Comparison of ENCODE assay signal across 8 mouse cellular contexts in genomic region chr6:124856916-124857839, GRCm38 (mm10). TPM values are rescaled to one million over a fixed set of nuclear protein-coding genes. Genes with fewer than 3 reads are reported as not detected.
DNase-seq lines count a peak whose midpoint lies in the region; ATAC-seq and TF ChIP-seq lines count a peak whose summit lies in the region.

Gene P3h3, minus strand, starts transcription at chr6:124857752.

- peak within 1 kb of the TSS; percentile 21 for H3ac ChIP-seq in C2C12 (ENCODE audit: control insufficient read depth, insufficient read length, low read depth)

- peak; percentile 57 for ATAC-seq in heart, embryonic 13.5 days (ENCODE audit: extremely low read depth, insufficient number of reproducible peaks, low FRiP score, low TSS enrichment)
- peak; percentile 73 for ATAC-seq in kidney, postnatal 0 days (replicated peaks; ENCODE audit: low FRiP score, low read depth)
- ATAC-seq in liver, embryonic 13.5 days (ENCODE audit: low read depth) = peak; percentile 53; the same call in 1 of the 2 replicates
- ATAC-seq in stomach, embryonic 14.5 days (ENCODE audit: insufficient number of reproducible peaks, insufficient read depth, low FRiP score, low read depth) = peak; percentile 83

- H3K79me3 ChIP-seq in C2C12 (ENCODE audit: low read depth) = no peaks in the 10 kb centered on the region

- DNase-seq in fibroblast of lung, adult 2 months (ENCODE audit: low read depth) = peak; percentile 68
- DNase-seq in kidney, postnatal 0 days (ENCODE audit: low spot score) = peak; percentile 91
- peak; percentile 45 for DNase-seq in liver, embryonic 13.5 days
- DNase-seq in natural killer cell, adult 2 months (ENCODE audit: low spot score in 2 of 2) = peak; percentile 55 to 76

- H3K79me2 ChIP-seq in C2C12 (ENCODE audit: control insufficient read depth, insufficient read depth) = no peaks in the 10 kb centered on the region

- H3K4me2 ChIP-seq in heart, embryonic 13.5 days = peak within 1 kb of the TSS; percentile 91
- H3K4me2 ChIP-seq in kidney, postnatal 0 days (ENCODE audit: low read length) = peak within 1 kb of the TSS; percentile 86
- peak within 1 kb of the TSS; percentile 73 for H3K4me2 ChIP-seq in liver, embryonic 13.5 days
- peak within 1 kb of the TSS; percentile 73 for H3K4me2 ChIP-seq in stomach, embryonic 14.5 days (replicated peaks; ENCODE audit: low read depth, low read length)

- WGBS in heart, embryonic 13.5 days = under 1% methylated on average over 73 of the region's 86 CpGs
- WGBS in kidney, postnatal 0 days = under 1% methylated on average over 76 of the region's 86 CpGs
- 1% methylated on average over 85 of the region's 86 CpGs for WGBS in liver, embryonic 13.5 days (ENCODE audit: insufficient replicate concordance)
- under 1% methylated on average over 86 of the region's 86 CpGs for WGBS in stomach, embryonic 14.5 days

- peaks cover 21% of the 10 kb centered on the region for H3K4me1 ChIP-seq in bone marrow macrophage, adult 2 months (ENCODE audit: control insufficient read depth, insufficient read depth, low read length)
- peaks cover 40% of the 10 kb centered on the region for H3K4me1 ChIP-seq in heart, embryonic 13.5 days
- peaks cover 4% of the 10 kb centered on the region; the same call in 1 of the 2 replicates for H3K4me1 ChIP-seq in kidney, postnatal 0 days (replicated peaks; ENCODE audit: insufficient read depth, low read length)
- peaks cover 8% of the 10 kb centered on the region for H3K4me1 ChIP-seq in liver, embryonic 13.5 days (replicated peaks)
- peaks cover 8% of the 10 kb centered on the region; the same call in 1 of the 2 replicates for H3K4me1 ChIP-seq in stomach, embryonic 14.5 days (ENCODE audit: control insufficient read depth, insufficient read depth, low read length)

- no peak within 1 kb of the TSS for H3K4me3 ChIP-seq in C2C12 (ENCODE audit: insufficient read depth, poor library complexity, severe bottlenecking)
- peak within 1 kb of the TSS; percentile 73 for H3K4me3 ChIP-seq in bone marrow macrophage, adult 2 months (ENCODE audit: insufficient read depth, low read length)
- peak within 1 kb of the TSS; percentile 82 for H3K4me3 ChIP-seq in heart, embryonic 13.5 days
- H3K4me3 ChIP-seq in kidney, postnatal 0 days (replicated peaks; ENCODE audit: low read depth, low read length) = peak within 1 kb of the TSS; percentile 61
- H3K4me3 ChIP-seq in liver, embryonic 13.5 days (replicated peaks) = peak within 1 kb of the TSS; percentile 60
- peak within 1 kb of the TSS; percentile 66 for H3K4me3 ChIP-seq in stomach, embryonic 14.5 days (ENCODE audit: low read depth, low read length)

- H3K9me3 ChIP-seq in heart, embryonic 13.5 days = no peaks in the 10 kb centered on the region
- no peaks in the 10 kb centered on the region for H3K9me3 ChIP-seq in kidney, postnatal 0 days (replicated peaks; ENCODE audit: low read length)
- no peaks in the 10 kb centered on the region for H3K9me3 ChIP-seq in liver, embryonic 13.5 days (replicated peaks)
- H3K9me3 ChIP-seq in stomach, embryonic 14.5 days (ENCODE audit: control insufficient read depth, low read depth, low read length) = no peaks in the 10 kb centered on the region

- peaks cover 10% of the 10 kb centered on the region for H3K27me3 ChIP-seq in C2C12 (ENCODE audit: control insufficient read depth, insufficient read depth, insufficient read length)
- peaks cover 44% of the 10 kb centered on the region for H3K27me3 ChIP-seq in heart, embryonic 13.5 days (replicated peaks)
- no peaks in the 10 kb centered on the region for H3K27me3 ChIP-seq in kidney, postnatal 0 days (ENCODE audit: insufficient read depth, low read length)
- H3K27me3 ChIP-seq in liver, embryonic 13.5 days = peaks cover 86% of the 10 kb centered on the region
- no peaks in the 10 kb centered on the region for H3K27me3 ChIP-seq in stomach, embryonic 14.5 days (ENCODE audit: control insufficient read depth, insufficient read depth, low read length)

- TF ChIP-seq POLR2A in bone marrow macrophage, adult 2 months (IDR thresholded peaks at IDR 0.05; ENCODE audit: borderline replicate concordance, low read depth, low read length) = no peak

- 0 out of 2 replicates have a peak within 1 kb of the TSS, but pooled peaks have one; percentile 19 for H3K27ac ChIP-seq in bone marrow macrophage, adult 2 months (ENCODE audit: insufficient read depth, low read depth, low read length)
- peak within 1 kb of the TSS; percentile 92 for H3K27ac ChIP-seq in heart, embryonic 13.5 days (replicated peaks)
- peak within 1 kb of the TSS; percentile 89 for H3K27ac ChIP-seq in kidney, postnatal 0 days
- H3K27ac ChIP-seq in liver, embryonic 13.5 days = no peak within 1 kb of the TSS; the same call in 1 of the 2 replicates
- H3K27ac ChIP-seq in stomach, embryonic 14.5 days (ENCODE audit: low read length) = peak within 1 kb of the TSS; percentile 96

- H3K9ac ChIP-seq in heart, embryonic 13.5 days = peak within 1 kb of the TSS; percentile 94
- H3K9ac ChIP-seq in kidney, postnatal 0 days (ENCODE audit: low read depth, low read length) = peak within 1 kb of the TSS; percentile 83
- H3K9ac ChIP-seq in liver, embryonic 13.5 days = peak within 1 kb of the TSS; percentile 62
- peak within 1 kb of the TSS; percentile 93 for H3K9ac ChIP-seq in stomach, embryonic 14.5 days (replicated peaks; ENCODE audit: low read depth, low read length)

- H3K36me3 ChIP-seq in C2C12 (ENCODE audit: control insufficient read depth, insufficient read depth) = no peaks in the 10 kb centered on the region
- peaks cover 16% of the 10 kb centered on the region for H3K36me3 ChIP-seq in heart, embryonic 13.5 days
- H3K36me3 ChIP-seq in kidney, postnatal 0 days (ENCODE audit: insufficient read depth, low read length) = 0 out of 2 replicates have a peak, but pooled peaks cover 4% of the 10 kb centered on the region
- H3K36me3 ChIP-seq in liver, embryonic 13.5 days = no peaks in the 10 kb centered on the region
- H3K36me3 ChIP-seq in stomach, embryonic 14.5 days (ENCODE audit: control insufficient read depth, insufficient read depth, low read length) = no peaks in the 10 kb centered on the region; the same call in none of the 2 replicates

- TF ChIP-seq CTCF in C2C12 (IDR thresholded peaks at IDR 0.05; ENCODE audit: control insufficient read depth, insufficient read depth, insufficient read length) = peak; percentile 48
- peak; percentile 41; the same call in 1 of the 2 replicates for TF ChIP-seq CTCF in bone marrow macrophage, adult 2 months (IDR thresholded peaks at IDR 0.05; ENCODE audit: low read depth, low read length)
- peak; percentile 77 for TF ChIP-seq CTCF in kidney, postnatal 0 days (IDR thresholded peaks at IDR 0.05; ENCODE audit: low read depth)

TF ChIP-seq in C2C12, 6 proteins besides CTCF, POLR2A, EP300 and RAD21:
- no peak for TF ChIP-seq CEBPB (IDR thresholded peaks at IDR 0.05; ENCODE audit: low read depth)
- no peak for TF ChIP-seq FOSL1 (IDR thresholded peaks at IDR 0.05; ENCODE audit: insufficient read depth, low read length, poor library complexity, severe bottlenecking)
- no peak for TF ChIP-seq MYOD1 (IDR thresholded peaks at IDR 0.05; ENCODE audit: control insufficient read depth, insufficient read length, low read depth)
- TF ChIP-seq USF1 (IDR thresholded peaks at IDR 0.05; ENCODE audit: low read depth) = no peak
- no peak for TF ChIP-seq MYOG (IDR thresholded peaks at IDR 0.05; ENCODE audit: control insufficient read depth, extremely low read depth, insufficient read length)
- TF ChIP-seq MAX (IDR thresholded peaks at IDR 0.05) = no peak

RNA-seq across cellular contexts. Expression of gene P3h3, which starts in this region (rescaled TPM):
- 1.1 TPM for polyA plus RNA-seq in C2C12 (2012; fragmentation: generic; extraction: Trizol)
- polyA plus RNA-seq in bone marrow macrophage, adult 2 months (2012; ENCODE audit: insufficient read depth, insufficient read length, missing spikeins) = 12.1 and 12.9 TPM in 2 replicates
- 15.5 and 17.7 TPM in 2 replicates for polyA plus RNA-seq in heart, embryonic 13.5 days (2015; fragmentation: Nextera tagmentation; extraction: Ambion mirVana)
- polyA plus RNA-seq in kidney, postnatal 0 days (2015; fragmentation: Nextera tagmentation; extraction: Ambion mirVana) = 14.7 and 14.8 TPM in 2 replicates
- polyA plus RNA-seq in liver, embryonic 13.5 days (2015; fragmentation: Nextera tagmentation; extraction: Ambion mirVana) = 1.4 and 1.9 TPM in 2 replicates
- 43.2 and 43.9 TPM in 2 replicates for polyA plus RNA-seq in stomach, embryonic 14.5 days (2014; fragmentation: Nextera tagmentation; extraction: Ambion mirVana)
